Mouse (Mus musculus): ENCODE results near the gene Itga3.

GRCm38 (mm10) chr11:95027850-95028470, 48.6 kb downstream of the Itga3 start:
- TF ChIP-seq POLR2A (IDR thresholded peaks at IDR 0.05; ENCODE audit: control insufficient read depth, extremely low read depth, insufficient read depth, low read length, poor library complexity): no peak
- TF ChIP-seq CTCF (IDR thresholded peaks at IDR 0.05; ENCODE audit: borderline replicate concordance, control insufficient read depth, extremely low read depth, insufficient read depth, low read length, poor library complexity): no peak

All from thymus, adult 2 months (tissue).